Mouse (Mus musculus) spleen, adult 2 months (tissue): ENCODE measurements around the gene Trpc2. TPM values are rescaled to one million over a fixed set of nuclear protein-coding genes. Genes with fewer than 3 reads are reported as not detected.

ENCODE experiments used
- DNase-seq, 2 experiments: peaks; one replicate each; pipeline versions ENCODE4 v3.0.0 to v3.0.0-alpha.2; 2012 to 2021; ENCODE audit warnings: low spot score in 2 of 2, low read depth in 1 of 2
- H3K27ac ChIP-seq: fragments of 200-500 bp; 2 replicates; pipeline ENCODE4 v1.5.1; 2012; ENCODE audit warnings: low read length, inconsistent platforms; ENCODE audit not compliant: insufficient read depth
- H3K27me3 ChIP-seq: fragments of 200-500 bp; 2 replicates; pipeline ENCODE4 v1.6.1; 2012; ENCODE audit warnings: mild to moderate bottlenecking, moderate library complexity, low read length, inconsistent platforms; ENCODE audit not compliant: control insufficient read depth, insufficient read depth
- H3K36me3 ChIP-seq: fragments of 200-500 bp; 2 replicates; pipeline ENCODE4 v1.6.1; 2012; ENCODE audit warnings: mild to moderate bottlenecking, low read length, inconsistent platforms; ENCODE audit not compliant: control insufficient read depth, insufficient read depth
- H3K4me1 ChIP-seq: fragments of 200-500 bp; 2 replicates; pipeline ENCODE4 v1.6.1; 2011; ENCODE audit warnings: inconsistent platforms; ENCODE audit not compliant: control insufficient read depth, insufficient read depth, insufficient read length
- H3K4me3 ChIP-seq: fragments of 200-500 bp; 2 replicates; pipeline ENCODE4 v1.5.1; 2011; ENCODE audit warnings: mild to moderate bottlenecking, inconsistent platforms; ENCODE audit not compliant: insufficient read depth, insufficient read length; ENCODE audit errors: extremely low read depth
- CTCF ChIP-seq: fragments of 200-500 bp; IDR thresholded peaks from 2 replicates; pipeline ENCODE4 v1.5.1; 2011; ENCODE audit warnings: mild to moderate bottlenecking, inconsistent platforms; ENCODE audit not compliant: insufficient read depth, insufficient read length, insufficient replicate concordance; ENCODE audit errors: extremely low read depth
- POLR2A ChIP-seq: fragments of 200-500 bp; IDR thresholded peaks from 2 replicates; pipeline ENCODE4 v1.6.1; 2011; ENCODE audit warnings: low read depth, low read length, inconsistent platforms
- WGBS: fragments of 180-500 bp; shearing (Covaris S2); methylation state at CpG from one replicate; pipeline ENCODE4 v1.1.7; 2018; 5-methylcytosine and 5-hydroxymethylcytosine counted together
- polyA plus RNA-seq: library from polyadenylated mRNA; depleted of rRNA; stranded (reverse); fragments of >200 nt; gene quantifications from 2 replicates; pipeline ENCODE4 v1.2.3, GENCODE M21; 2012; rRNA removed

Gene Trpc2
- polyA plus RNA-seq, 1 experiment, result 2.0 TPM

DNA sequence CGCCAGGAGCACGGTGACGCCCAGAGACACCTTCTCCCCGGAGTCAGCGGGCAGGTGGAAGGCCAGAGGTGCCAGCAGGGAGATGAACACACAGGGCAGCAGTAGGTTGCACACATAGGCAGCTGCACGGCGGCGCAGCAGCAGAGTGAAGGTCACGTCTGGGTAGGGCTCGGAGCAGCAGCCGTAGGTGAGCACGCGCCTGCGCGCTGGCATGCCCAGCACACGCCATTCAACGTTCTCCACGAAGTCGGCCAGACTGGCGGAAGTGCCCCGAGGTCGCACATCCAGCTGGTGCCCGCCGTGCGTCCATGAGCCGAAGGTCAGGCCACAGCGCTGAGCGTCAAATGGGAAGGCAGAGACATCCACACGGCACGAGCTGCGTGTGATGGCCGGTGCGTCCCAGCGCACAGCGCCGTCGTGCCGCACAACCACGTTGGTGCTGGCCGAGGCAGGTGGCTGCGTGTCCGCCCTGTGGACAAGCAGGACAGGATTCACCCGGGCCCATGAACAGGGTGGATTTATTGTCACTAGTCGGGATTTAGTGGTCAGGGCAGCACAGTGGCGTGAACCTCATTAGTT is 30.3 kb downstream of the Trpc2 start:
- Histone ChIP-seq H3K4me3 (no peak overlapping the region), H3K27ac (no peak overlapping the region), H3K36me3 (no peaks in the 10 kb centered on the region), H3K27me3 (no peaks in the 10 kb centered on the region), H3K4me1 (no peaks in the 10 kb centered on the region)
- WGBS, result 87% methylated on average over 45 of the region's 45 CpGs
- TF ChIP-seq CTCF, result no peak
- TF ChIP-seq POLR2A, result no peak
- DNase-seq, result no peak

DNA sequence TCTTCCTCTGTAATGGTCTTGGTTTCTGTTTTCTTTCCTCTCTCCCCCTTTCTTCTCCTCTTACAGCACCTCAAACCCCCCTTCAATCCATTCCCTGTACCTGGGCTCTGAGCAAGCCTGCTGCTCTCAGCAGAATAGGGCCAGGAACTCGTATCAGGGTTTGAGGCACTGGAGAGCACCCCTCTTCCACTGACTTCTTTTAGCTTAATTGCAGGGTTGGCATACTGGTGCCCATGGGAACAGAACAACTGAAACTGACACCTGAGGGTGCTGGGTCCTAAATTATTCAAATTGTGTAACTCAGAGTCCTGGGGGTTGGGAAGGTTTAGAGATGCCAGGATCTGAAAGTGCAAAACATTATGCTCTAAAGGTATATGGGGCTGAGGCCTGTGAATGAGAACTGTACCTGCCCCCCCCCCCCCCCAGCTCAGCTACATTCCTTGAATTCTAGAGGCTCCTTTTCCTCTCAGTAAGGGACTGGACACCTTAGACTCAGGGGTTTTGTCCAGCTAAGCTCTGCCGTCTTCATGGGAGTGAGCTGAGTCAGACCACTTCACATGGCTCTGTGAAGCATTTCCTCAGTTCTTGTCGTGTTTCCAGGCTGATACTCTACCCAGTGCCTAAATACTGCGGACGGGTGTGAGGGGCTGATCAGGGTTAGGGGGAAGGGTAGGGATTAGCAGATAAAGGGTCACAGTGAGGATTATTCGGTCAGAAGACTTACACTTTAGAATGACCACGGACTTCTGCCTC is 33.8 kb downstream of the Trpc2 start, which contains the start of gene Chrna10:
Chrna10 (minus strand) TSS at position 250 of the 753 bp plus-strand sequence.
- Histone ChIP-seq H3K4me1 (no peaks in the 10 kb centered on the region), H3K36me3 (peaks cover 20% of the 10 kb centered on the region), H3K4me3 (no peak within 1 kb of the TSS), H3K27me3 (no peaks in the 10 kb centered on the region), H3K27ac (no peak within 1 kb of the TSS)
- TF ChIP-seq POLR2A (no peak), CTCF (no peak)
- no peak for DNase-seq
- 69% methylated on average over 7 of the region's 7 CpGs for WGBS

- 76% methylated on average over 6 of the region's 6 CpGs for WGBS
- TF ChIP-seq CTCF, result no peak
These were observed 34.5 kb downstream of the Trpc2 start for GRCm38 (mm10) chr7:102117382-102117781.

GRCm38 (mm10) chr7:102120326-102120725 is 37.4 kb downstream of the Trpc2 start:
- H3K4me3 ChIP-seq, result no peak overlapping the region
- WGBS, result 95% methylated on average over 10 of the region's 10 CpGs

More at GRCm38 (mm10) chr7:102117382-102117781, 34.5 kb downstream of the Trpc2 start:
- Histone ChIP-seq H3K27me3 (no peaks in the 10 kb centered on the region), H3K4me3 (no peak overlapping the region), H3K4me1 (no peaks in the 10 kb centered on the region), H3K36me3 (peaks cover 26% of the 10 kb centered on the region), H3K27ac (no peak overlapping the region)
- no peak for DNase-seq

GRCm38 (mm10) chr7:102132395-102132794 is 49.5 kb downstream of the Trpc2 start:
- DNase-seq, result no peak
- WGBS, result 92% methylated on average over 4 of the region's 4 CpGs
- H3K4me3 ChIP-seq, result no peak overlapping the region
- H3K36me3 ChIP-seq, result peaks cover 43% of the 10 kb centered on the region
- TF ChIP-seq CTCF (no peak), POLR2A (no peak)
- no peaks in the 10 kb centered on the region for H3K27me3 ChIP-seq
- no peaks in the 10 kb centered on the region for H3K4me1 ChIP-seq
- no peak overlapping the region for H3K27ac ChIP-seq

More at GRCm38 (mm10) chr7:102120326-102120725, 37.4 kb downstream of the Trpc2 start:
- no peak overlapping the region for H3K27ac ChIP-seq
- no peak for DNase-seq
- no peak for TF ChIP-seq CTCF
- TF ChIP-seq POLR2A, result no peak
- peaks cover 54% of the 10 kb centered on the region for H3K36me3 ChIP-seq
- H3K4me1 ChIP-seq, result no peaks in the 10 kb centered on the region
- H3K27me3 ChIP-seq, result no peaks in the 10 kb centered on the region

DNA sequence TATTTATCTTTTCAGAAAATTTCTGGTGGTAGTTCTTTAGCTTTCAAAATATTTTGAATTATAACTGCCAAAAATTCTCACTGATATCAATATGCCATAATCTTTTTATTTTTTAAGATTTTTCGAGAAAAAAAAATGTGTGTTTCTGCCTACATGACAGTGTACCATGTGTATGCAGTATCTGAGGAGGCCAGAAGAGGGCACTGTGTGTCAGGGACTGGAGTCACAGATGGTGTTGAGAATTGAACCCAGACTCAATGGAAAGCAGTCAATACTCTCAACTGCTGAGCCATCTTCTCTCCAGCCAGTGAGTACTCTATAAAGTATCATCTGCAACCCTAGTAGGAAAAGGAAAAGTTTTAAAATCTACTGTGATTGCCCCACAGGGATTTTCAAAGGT is 54.5 kb downstream of the Trpc2 start:
- DNase-seq, result peak in 1 of 2 experiments; percentile 30
- WGBS, result 92% methylated on average over 1 of the region's 1 CpGs

GRCm38 (mm10) chr7:102137898-102138297 is 55.0 kb downstream of the Trpc2 start:
- Histone ChIP-seq H3K4me1 (no peaks in the 10 kb centered on the region), H3K27ac (no peak overlapping the region), H3K4me3 (no peak overlapping the region), H3K27me3 (no peaks in the 10 kb centered on the region), H3K36me3 (peaks cover 27% of the 10 kb centered on the region)
- WGBS, result 98% methylated on average over 5 of the region's 5 CpGs
- DNase-seq, result no peak
- TF ChIP-seq POLR2A (no peak), CTCF (no peak)

More for the DNA sequence above, 54.5 kb downstream of the Trpc2 start:
- TF ChIP-seq POLR2A, result no peak
- TF ChIP-seq CTCF, result peak; percentile 20; the same call in 1 of the 2 replicates
- Histone ChIP-seq H3K27me3 (no peaks in the 10 kb centered on the region), H3K4me1 (no peaks in the 10 kb centered on the region), H3K36me3 (peaks cover 30% of the 10 kb centered on the region), H3K4me3 (no peak overlapping the region), H3K27ac (no peak overlapping the region)

Other genes with a start within 250 kb of the Trpc2 start
- gene Inppl1, start 244.9 kb upstream of the Trpc2 start, polyA plus RNA-seq, result 43.3 and 54.4 TPM in 2 replicates
- gene Folr2, start 225.9 kb upstream of the Trpc2 start, polyA plus RNA-seq, result 0.75 and 1.4 TPM in 2 replicates
- gene Anapc15, start 219.4 kb upstream of the Trpc2 start, polyA plus RNA-seq, result 34.4 and 37.1 TPM in 2 replicates
- gene Folr1, start 212.3 kb upstream of the Trpc2 start, polyA plus RNA-seq, result 0.51 and 0.76 TPM in 2 replicates
- gene Lamtor1, start 177.2 kb upstream of the Trpc2 start, polyA plus RNA-seq, result 117 and 136 TPM in 2 replicates
- gene Tomt, start 176.8 kb upstream of the Trpc2 start, polyA plus RNA-seq, result 0.07 and 0.15 TPM in 2 replicates
- 2.5 and 2.8 TPM in 2 replicates for gene Lrrc51, start 149.2 kb upstream of the Trpc2 start, polyA plus RNA-seq
- 89.8 and 96.9 TPM in 2 replicates for gene Numa1, start 149.0 kb upstream of the Trpc2 start, polyA plus RNA-seq
- gene Il18bp, start 64.4 kb upstream of the Trpc2 start, polyA plus RNA-seq, result 24.5 and 27.4 TPM in 2 replicates
- gene Rnf121, start 17.6 kb upstream of the Trpc2 start, polyA plus RNA-seq, result 14.2 and 17.7 TPM in 2 replicates
- 18.3 and 21.5 TPM in 2 replicates for gene Xndc1, start 17.6 kb upstream of the Trpc2 start, polyA plus RNA-seq
- gene Xntrpc, start 17.4 kb upstream of the Trpc2 start, polyA plus RNA-seq, result 2.6 and 4.9 TPM in 2 replicates
- gene Art1, start 18.6 kb downstream of the Trpc2 start, polyA plus RNA-seq, result 0.13 and 0.15 TPM in 2 replicates
- 0.09 and 0.26 TPM in 2 replicates for gene Art5, start 26.4 kb downstream of the Trpc2 start, polyA plus RNA-seq
- 0.04 and 0.18 TPM in 2 replicates for gene Chrna10, start 33.7 kb downstream of the Trpc2 start, polyA plus RNA-seq
- gene Nup98, start 127.1 kb downstream of the Trpc2 start, polyA plus RNA-seq, result 11.5 and 13.5 TPM in 2 replicates
- gene Pgap2, start 127.1 kb downstream of the Trpc2 start, polyA plus RNA-seq, result 57.8 and 72.9 TPM in 2 replicates
- 165 and 178 TPM in 2 replicates for gene Rhog, start 172.9 kb downstream of the Trpc2 start, polyA plus RNA-seq
- 49.3 and 57.8 TPM in 2 replicates for gene Stim1, start 184.7 kb downstream of the Trpc2 start, polyA plus RNA-seq